Mouse (Mus musculus) embryonic facial prominence, embryonic 11.5 days (tissue): Measurements from ENCODE around the gene 1810010D01Rik. TPM values are rescaled to one million over a fixed set of nuclear protein-coding genes. Genes with fewer than 3 reads are reported as not detected.

ENCODE experiments used
- ATAC-seq: fragments of 200-750 bp; cut with Nextera tagmentation; replicated peaks from 2 replicates; pipeline ENCODE4 v1.8.0; 2017; ENCODE audit warnings: low read depth; ENCODE audit not compliant: insufficient number of reproducible peaks, low FRiP score, low TSS enrichment
- DNase-seq: peaks from one replicate; pipeline ENCODE4 v3.0.0-alpha.2; 2015; ENCODE audit warnings: low spot score
- H3K27ac ChIP-seq: fragments of 300-500 bp; sonication (generic); replicated peaks from 2 replicates; pipeline ENCODE4 v1.5.1; 2014; ENCODE audit warnings: mild to moderate bottlenecking, low read depth, low read length, control low read depth
- H3K27me3 ChIP-seq: fragments of 300-500 bp; sonication (generic); 2 replicates; pipeline ENCODE4 v1.6.1; 2014; ENCODE audit warnings: mild to moderate bottlenecking, low read length, moderate library complexity, mixed read lengths; ENCODE audit not compliant: control insufficient read depth, insufficient read depth
- H3K36me3 ChIP-seq: fragments of 300-500 bp; sonication (generic); replicated peaks from 2 replicates; pipeline ENCODE4 v1.6.1; 2014; ENCODE audit warnings: low read depth, mild to moderate bottlenecking, low read length, moderate library complexity, mixed read lengths; ENCODE audit not compliant: control insufficient read depth, insufficient read depth
- H3K4me1 ChIP-seq: fragments of 300-500 bp; sonication (generic); 2 replicates; pipeline ENCODE4 v1.6.1; 2014; ENCODE audit warnings: low read length, mixed read lengths; ENCODE audit not compliant: control insufficient read depth, insufficient read depth
- H3K4me2 ChIP-seq: fragments of 300-500 bp; sonication (generic); 2 replicates; pipeline ENCODE4 v1.6.1; 2014; ENCODE audit warnings: low read depth, mild to moderate bottlenecking, control low read depth, low read length, moderate library complexity
- H3K4me3 ChIP-seq: fragments of 300-500 bp; sonication (generic); 2 replicates; pipeline ENCODE4 v1.5.1; 2014; ENCODE audit warnings: low read depth, low read length, control low read depth
- H3K9ac ChIP-seq: fragments of 300-500 bp; sonication (generic); replicated peaks from 2 replicates; pipeline ENCODE4 v1.6.1; 2014; ENCODE audit warnings: mild to moderate bottlenecking, control low read depth, low read length
- H3K9me3 ChIP-seq: fragments of 300-500 bp; sonication (generic); replicated peaks from 2 replicates; pipeline ENCODE4 v1.6.1; 2016; ENCODE audit warnings: mild to moderate bottlenecking, low read length, inconsistent platforms, mixed read lengths; ENCODE audit not compliant: control insufficient read depth
- WGBS: fragments of 180-500 bp; shearing (Covaris S2); extraction: QIAGEN DNeasy Blood & Tissue Kit; methylation state at CpG from one replicate; pipeline ENCODE4 v1.1.7; 2014; 5-methylcytosine and 5-hydroxymethylcytosine counted together
- polyA plus RNA-seq: library from polyadenylated mRNA; unstranded; fragments of >200 nt; fragmentation: Nextera tagmentation; extraction: Ambion mirVana; gene quantifications from 2 replicates; pipeline ENCODE4 v1.2.1, GENCODE M21; 2014

The 1810010D01Rik gene
- polyA plus RNA-seq: 0.84 TPM in 1 of 2 replicates, not detected in the other

- DNase-seq (no peak), ATAC-seq (no peak)
- H3K4me2 ChIP-seq: no peak within 1 kb of the TSS
- no peaks in the 10 kb centered on the region for H3K9me3 ChIP-seq
- no peak within 1 kb of the TSS; the same call in none of the 2 replicates for H3K9ac ChIP-seq
- H3K4me3 ChIP-seq: no peak within 1 kb of the TSS
- no peaks in the 10 kb centered on the region for H3K36me3 ChIP-seq
- peak within 1 kb of the TSS; percentile 95 for H3K27ac ChIP-seq
- no peaks in the 10 kb centered on the region for H3K27me3 ChIP-seq
- WGBS: 72% methylated on average over 4 of the region's 4 CpGs
- peaks cover 11% of the 10 kb centered on the region for H3K4me1 ChIP-seq
Measured at GRCm38 (mm10) chr7:145208006-145208405, at the start of gene 1810010D01Rik. Gene 1810010D01Rik, minus strand, starts transcription at chr7:145208119.

GRCm38 (mm10) chr7:145256092-145256491 is 48.2 kb upstream of the 1810010D01Rik start:
- DNase-seq (no peak), ATAC-seq (no peak)
- Histone ChIP-seq H3K4me2 (no peak overlapping the region), H3K36me3 (no peaks in the 10 kb centered on the region), H3K4me3 (no peak overlapping the region), H3K4me1 (no peaks in the 10 kb centered on the region), H3K27me3 (no peaks in the 10 kb centered on the region), H3K9ac (no peak overlapping the region), H3K9me3 (no peaks in the 10 kb centered on the region), H3K27ac (no peak overlapping the region)
- WGBS: 100% methylated on average over 1 of the region's 1 CpGs

- no peak for DNase-seq
- Histone ChIP-seq H3K4me2 (no peak overlapping the region), H3K9ac (no peak overlapping the region), H3K27ac (no peak overlapping the region), H3K4me3 (no peak overlapping the region), H3K36me3 (no peaks in the 10 kb centered on the region), H3K9me3 (no peaks in the 10 kb centered on the region), H3K4me1 (no peaks in the 10 kb centered on the region), H3K27me3 (no peaks in the 10 kb centered on the region)
- 66% methylated on average over 3 of the region's 3 CpGs for WGBS
- no peak for ATAC-seq
Measured at GRCm38 (mm10) chr7:145253986-145254630, 46.2 kb upstream of the 1810010D01Rik start.

GRCm38 (mm10) chr7:145252715-145253476 is 45.0 kb upstream of the 1810010D01Rik start:
- WGBS: 28% methylated on average over 8 of the region's 8 CpGs
- Histone ChIP-seq H3K9ac (no peak overlapping the region), H3K27ac (no peak overlapping the region), H3K27me3 (no peaks in the 10 kb centered on the region), H3K4me3 (no peak overlapping the region), H3K4me1 (no peaks in the 10 kb centered on the region), H3K4me2 (no peak overlapping the region), H3K36me3 (no peaks in the 10 kb centered on the region), H3K9me3 (no peaks in the 10 kb centered on the region)
- DNase-seq: peak; percentile 90
- ATAC-seq: 0 out of 2 replicates have a peak, but pooled peaks have one; percentile 41

GRCm38 (mm10) chr7:145250225-145250624 is 42.3 kb upstream of the 1810010D01Rik start:
- Histone ChIP-seq H3K9me3 (no peaks in the 10 kb centered on the region), H3K27ac (no peak overlapping the region), H3K4me2 (no peak overlapping the region), H3K4me3 (no peak overlapping the region), H3K9ac (no peak overlapping the region), H3K4me1 (no peaks in the 10 kb centered on the region), H3K36me3 (no peaks in the 10 kb centered on the region), H3K27me3 (no peaks in the 10 kb centered on the region)
- 70% methylated on average over 9 of the region's 9 CpGs for WGBS
- ATAC-seq (no peak), DNase-seq (no peak)

- H3K27me3 ChIP-seq: no peaks in the 10 kb centered on the region
- DNase-seq (no peak), ATAC-seq (no peak)
- H3K9ac ChIP-seq: no peak overlapping the region
- no peak overlapping the region for H3K4me2 ChIP-seq
- H3K4me1 ChIP-seq: no peaks in the 10 kb centered on the region
- no peak overlapping the region for H3K27ac ChIP-seq
- no peak overlapping the region for H3K4me3 ChIP-seq
- no peaks in the 10 kb centered on the region for H3K9me3 ChIP-seq
- WGBS: 90% methylated on average over 2 of the region's 2 CpGs
- no peaks in the 10 kb centered on the region for H3K36me3 ChIP-seq
Measured at GRCm38 (mm10) chr7:145248911-145249310, 41.0 kb upstream of the 1810010D01Rik start.

GRCm38 (mm10) chr7:145242851-145243712 is 35.2 kb upstream of the 1810010D01Rik start:
- 12% methylated on average over 9 of the region's 9 CpGs for WGBS
- Histone ChIP-seq H3K36me3 (no peaks in the 10 kb centered on the region), H3K9me3 (no peaks in the 10 kb centered on the region), H3K9ac (0 out of 2 replicates have a peak overlapping the region, but pooled peaks have one; percentile 19), H3K4me1 (no peaks in the 10 kb centered on the region), H3K4me2 (no peak overlapping the region), H3K27ac (no peak overlapping the region), H3K4me3 (no peak overlapping the region), H3K27me3 (no peaks in the 10 kb centered on the region)
- 0 out of 2 replicates have a peak, but pooled peaks have one; percentile 40 for ATAC-seq
- peak; percentile 89 for DNase-seq
